In genomic region chr11:58198663-58199062, GRCm38 (mm10) we compare ENCODE assay signal across 8 mouse cellular contexts. TPM values are rescaled to one million over a fixed set of nuclear protein-coding genes. Genes with fewer than 3 reads are reported as not detected.
A peak's percentile ranks its signal among the peaks of the same experiment; 100 is the strongest.
DNase-seq lines count a peak whose midpoint lies in the region; ATAC-seq and TF ChIP-seq lines count a peak whose summit lies in the region.

No protein-coding gene starts in this region.

- 81% methylated on average over 4 of the region's 4 CpGs for WGBS in heart, embryonic 14.5 days
- WGBS in hindbrain, embryonic 10.5 days: 91% methylated on average over 4 of the region's 4 CpGs
- WGBS in liver, embryonic 16.5 days (ENCODE audit: insufficient replicate concordance): 99% methylated on average over 4 of the region's 4 CpGs

- TF ChIP-seq EP300 in MEL (IDR thresholded peaks at IDR 0.05; ENCODE audit: low read depth in 1 of 2, low read length in 2 of 2): no peak

- H3K9me3 ChIP-seq in heart, embryonic 14.5 days (ENCODE audit: control insufficient read depth, low read length): no peaks in the 10 kb centered on the region
- H3K9me3 ChIP-seq in MEL (replicated peaks; ENCODE audit: insufficient read depth, low read length): no peaks in the 10 kb centered on the region
- H3K9me3 ChIP-seq in hindbrain, embryonic 10.5 days: no peaks in the 10 kb centered on the region
- no peaks in the 10 kb centered on the region for H3K9me3 ChIP-seq in liver, embryonic 16.5 days (replicated peaks; ENCODE audit: control insufficient read depth, low read length)

- no peak for TF ChIP-seq CTCF in MEL (IDR thresholded peaks at IDR 0.05 in 2 of 3, conservative IDR thresholded peaks at IDR 0.05 in 1 of 3; ENCODE audit: control insufficient read depth in 1 of 3, insufficient read depth in 1 of 3, low read depth in 2 of 3, low read length in 3 of 3, poor library complexity in 1 of 3, severe bottlenecking in 1 of 3)

- peak overlapping the region in 1 of 2 experiments; percentile 70; a peak in 2 of 4 replicates for H3K4me3 ChIP-seq in heart, embryonic 14.5 days (ENCODE audit: control insufficient read depth in 1 of 2, insufficient read depth in 1 of 2, low read depth in 1 of 2, low read length in 2 of 2)
- H3K4me3 ChIP-seq in MEL (ENCODE audit: control insufficient read depth in 1 of 2, insufficient read depth in 1 of 2, low read depth in 2 of 2, low read length in 2 of 2): peak overlapping the region; percentile 77 to 99
- peak overlapping the region; percentile 58 for H3K4me3 ChIP-seq in hindbrain, embryonic 10.5 days
- peak overlapping the region; percentile 74 for H3K4me3 ChIP-seq in liver, embryonic 16.5 days (ENCODE audit: low read depth, low read length)

- TF ChIP-seq RAD21 in MEL (IDR thresholded peaks at IDR 0.05; ENCODE audit: low read depth, low read length): no peak

- DNase-seq in heart, adult 11 months: no peak
- no peak for DNase-seq in MEL (ENCODE audit: low read depth, low spot score)
- DNase-seq in hindbrain, embryonic 10.5 days (ENCODE audit: low spot score): no peak
- DNase-seq in spleen, postnatal 10 days (ENCODE audit: low spot score in 2 of 2): no peak
- no peak for DNase-seq in urinary bladder, postnatal 36 days (ENCODE audit: low spot score in 2 of 2)

- peak overlapping the region; percentile 76 for H3K4me2 ChIP-seq in heart, embryonic 14.5 days (ENCODE audit: low read length)
- H3K4me2 ChIP-seq in liver, embryonic 16.5 days (ENCODE audit: low read depth, low read length): peak overlapping the region; percentile 58

- peaks cover 9 to 24% of the 10 kb centered on the region in 2 experiments for H3K4me1 ChIP-seq in heart, embryonic 14.5 days (ENCODE audit: control insufficient read depth in 2 of 2, insufficient read depth in 2 of 2, low read length in 2 of 2)
- peaks cover 9 to 12% of the 10 kb centered on the region in 2 experiments; a peak in 3 of 4 replicates for H3K4me1 ChIP-seq in MEL (ENCODE audit: control insufficient read depth in 1 of 2, insufficient read depth in 2 of 2, low read length in 2 of 2)
- H3K4me1 ChIP-seq in hindbrain, embryonic 10.5 days (replicated peaks): peaks cover 11% of the 10 kb centered on the region
- peaks cover 8% of the 10 kb centered on the region; the same call in 1 of the 2 replicates for H3K4me1 ChIP-seq in liver, embryonic 16.5 days (ENCODE audit: control insufficient read depth, low read depth, low read length)

- H3K79me2 ChIP-seq in MEL (ENCODE audit: control insufficient read depth, insufficient read depth, low read length, poor library complexity): no peaks in the 10 kb centered on the region; the same call in 1 of the 2 replicates

- no peak for ATAC-seq in heart, embryonic 14.5 days (ENCODE audit: insufficient number of reproducible peaks, insufficient read depth, low FRiP score, low read depth)
- ATAC-seq in liver, embryonic 16.5 days (ENCODE audit: low read depth): no peak
- no peak for ATAC-seq in monocyte, adult 5-6 weeks (replicated peaks; ENCODE audit: insufficient number of reproducible peaks, low FRiP score, low TSS enrichment, poor library complexity, severe bottlenecking)

- H3K36me3 ChIP-seq in heart, embryonic 14.5 days (ENCODE audit: control insufficient read depth, insufficient read depth, low read length): no peaks in the 10 kb centered on the region
- H3K36me3 ChIP-seq in MEL (ENCODE audit: control insufficient read depth in 1 of 2, insufficient read depth in 2 of 2, low read length in 2 of 2): peaks cover 0 to 3% of the 10 kb centered on the region in 2 experiments; a peak in 2 of 4 replicates
- no peaks in the 10 kb centered on the region for H3K36me3 ChIP-seq in hindbrain, embryonic 10.5 days
- no peaks in the 10 kb centered on the region for H3K36me3 ChIP-seq in liver, embryonic 16.5 days (ENCODE audit: control insufficient read depth, insufficient read depth)

- H3K27ac ChIP-seq in heart, embryonic 14.5 days (replicated peaks in 1 of 2; ENCODE audit: control insufficient read depth in 1 of 2, insufficient read depth in 1 of 2, low read depth in 2 of 2, low read length in 2 of 2): no peak overlapping the region
- H3K27ac ChIP-seq in MEL (ENCODE audit: control insufficient read depth, low read depth, low read length): no peak overlapping the region
- H3K27ac ChIP-seq in hindbrain, embryonic 10.5 days: no peak overlapping the region
- H3K27ac ChIP-seq in liver, embryonic 16.5 days (ENCODE audit: low read length): no peak overlapping the region

- H3K27me3 ChIP-seq in heart, embryonic 14.5 days (ENCODE audit: control insufficient read depth, insufficient read depth, low read length): no peaks in the 10 kb centered on the region
- peaks cover 0 to under 1% of the 10 kb centered on the region in 2 experiments; a peak in 2 of 4 replicates for H3K27me3 ChIP-seq in MEL (ENCODE audit: control insufficient read depth in 1 of 2, insufficient read depth in 2 of 2, low read length in 2 of 2)
- no peaks in the 10 kb centered on the region for H3K27me3 ChIP-seq in hindbrain, embryonic 10.5 days (ENCODE audit: insufficient read depth, poor library complexity, severe bottlenecking)
- no peaks in the 10 kb centered on the region for H3K27me3 ChIP-seq in liver, embryonic 16.5 days (ENCODE audit: control insufficient read depth, insufficient read depth, low read depth, low read length)

- H3K9ac ChIP-seq in heart, embryonic 14.5 days (ENCODE audit: low read length): peak overlapping the region; percentile 84; the same call in 1 of the 2 replicates
- H3K9ac ChIP-seq in MEL (ENCODE audit: control insufficient read depth, low read depth, low read length, poor library complexity, severe bottlenecking): peak overlapping the region; percentile 87
- no peak overlapping the region for H3K9ac ChIP-seq in liver, embryonic 16.5 days (ENCODE audit: low read depth, low read length)

- TF ChIP-seq POLR2A in MEL (IDR thresholded peaks at IDR 0.05; ENCODE audit: control insufficient read depth in 1 of 2, insufficient read depth in 1 of 2, low read depth in 1 of 2, low read length in 2 of 2, poor library complexity in 1 of 2): no peak

TF ChIP-seq in MEL, 35 proteins besides CTCF, POLR2A, EP300 and RAD21:
- TF ChIP-seq SIN3A (IDR thresholded peaks at IDR 0.05; ENCODE audit: low read length) (no peak), ZNF384 (IDR thresholded peaks at IDR 0.05; ENCODE audit: low read depth, low read length) (peak; percentile 38; the same call in 1 of the 2 replicates)

RNA-seq across cellular contexts. Expression of gene Igtp, which starts 0.7 kb away (rescaled TPM):
- polyA plus RNA-seq in heart, embryonic 14.5 days (2014; fragmentation: Nextera tagmentation; extraction: Ambion mirVana): 6.2 and 7.9 TPM in 2 replicates
- 2.9 and 3.7 TPM in 2 replicates for total RNA-seq in MEL (2012; rRNA removed)
- polyA plus RNA-seq in MEL (2012; ENCODE audit: insufficient read depth in 1 of 2, insufficient read length in 2 of 2, low read depth in 1 of 2, low replicate concordance in 2 of 2, missing spikeins in 1 of 2): 1 to 10 TPM in 1 of 2 experiments, not detected in 1; 3.6 TPM
- 1.6 and 2.5 TPM in 2 replicates for polyA plus RNA-seq in hindbrain, embryonic 10.5 days (2016; fragmentation: Nextera tagmentation; extraction: Ambion mirVana)
- polyA plus RNA-seq in liver, embryonic 16.5 days (2015; fragmentation: Nextera tagmentation; extraction: Ambion mirVana): 7.7 and 9.6 TPM in 2 replicates
- total RNA-seq in monocyte, adult 5-6 weeks (2017): 18.7 to 31.1 TPM (median 19.5 TPM) in 3 replicates

RNA-seq across cellular contexts. Expression of gene Irgm2, which starts 0.8 kb away (rescaled TPM):
- 4.3 and 5.6 TPM in 2 replicates for polyA plus RNA-seq in heart, embryonic 14.5 days (2014; fragmentation: Nextera tagmentation; extraction: Ambion mirVana)
- total RNA-seq in MEL (2012; rRNA removed): 0.49 and 1.1 TPM in 2 replicates
- 1 to 10 TPM in 1 of 2 experiments, not detected in 1; 1.1 TPM for polyA plus RNA-seq in MEL (2012; ENCODE audit: insufficient read depth in 1 of 2, insufficient read length in 2 of 2, low read depth in 1 of 2, low replicate concordance in 2 of 2, missing spikeins in 1 of 2)
- 0.44 and 0.55 TPM in 2 replicates for polyA plus RNA-seq in hindbrain, embryonic 10.5 days (2016; fragmentation: Nextera tagmentation; extraction: Ambion mirVana)
- 5.5 and 6.8 TPM in 2 replicates for polyA plus RNA-seq in liver, embryonic 16.5 days (2015; fragmentation: Nextera tagmentation; extraction: Ambion mirVana)
- 8.8 to 21.7 TPM (median 12.9 TPM) in 3 replicates for total RNA-seq in monocyte, adult 5-6 weeks (2017)

RNA-seq across cellular contexts. Expression of gene Mrpl22, which starts 27.2 kb away (rescaled TPM):
- 107 and 116 TPM in 2 replicates for polyA plus RNA-seq in heart, embryonic 14.5 days (2014; fragmentation: Nextera tagmentation; extraction: Ambion mirVana)
- total RNA-seq in MEL (2012; rRNA removed): 187 TPM in 2 replicates
- polyA plus RNA-seq in MEL (2012; ENCODE audit: insufficient read depth in 1 of 2, insufficient read length in 2 of 2, low read depth in 1 of 2, low replicate concordance in 2 of 2, missing spikeins in 1 of 2): 100 to 1,000 TPM in 1 of 2 experiments, not detected in 1; 144 TPM
- polyA plus RNA-seq in hindbrain, embryonic 10.5 days (2016; fragmentation: Nextera tagmentation; extraction: Ambion mirVana): 140 TPM in 2 replicates
- polyA plus RNA-seq in liver, embryonic 16.5 days (2015; fragmentation: Nextera tagmentation; extraction: Ambion mirVana): 74.9 and 83.3 TPM in 2 replicates
- 19.8 to 46.1 TPM (median 30.4 TPM) in 3 replicates for total RNA-seq in monocyte, adult 5-6 weeks (2017)

RNA-seq across cellular contexts. Expression of gene Gemin5, which starts 30.3 kb away (rescaled TPM):
- 13.3 and 14.1 TPM in 2 replicates for polyA plus RNA-seq in heart, embryonic 14.5 days (2014; fragmentation: Nextera tagmentation; extraction: Ambion mirVana)
- 68.7 and 71.9 TPM in 2 replicates for total RNA-seq in MEL (2012; rRNA removed)
- polyA plus RNA-seq in MEL (2012; ENCODE audit: insufficient read depth in 1 of 2, insufficient read length in 2 of 2, low read depth in 1 of 2, low replicate concordance in 2 of 2, missing spikeins in 1 of 2): 10 to 100 TPM; 46.5 to 52.5 TPM
- 27.0 and 31.8 TPM in 2 replicates for polyA plus RNA-seq in hindbrain, embryonic 10.5 days (2016; fragmentation: Nextera tagmentation; extraction: Ambion mirVana)
- polyA plus RNA-seq in liver, embryonic 16.5 days (2015; fragmentation: Nextera tagmentation; extraction: Ambion mirVana): 7.2 and 7.4 TPM in 2 replicates
- 7.1 to 12.0 TPM (median 7.2 TPM) in 3 replicates for total RNA-seq in monocyte, adult 5-6 weeks (2017)
